Mouse (Mus musculus): ENCODE results near the gene Stk26. TPM values are rescaled to one million over a fixed set of nuclear protein-coding genes. Genes with fewer than 3 reads are reported as not detected.
A peak's percentile ranks its signal among the peaks of the same experiment; 100 is the strongest.

Stk26 gene
- polyA plus RNA-seq, 1 experiment: 1.7 TPM

DNA sequence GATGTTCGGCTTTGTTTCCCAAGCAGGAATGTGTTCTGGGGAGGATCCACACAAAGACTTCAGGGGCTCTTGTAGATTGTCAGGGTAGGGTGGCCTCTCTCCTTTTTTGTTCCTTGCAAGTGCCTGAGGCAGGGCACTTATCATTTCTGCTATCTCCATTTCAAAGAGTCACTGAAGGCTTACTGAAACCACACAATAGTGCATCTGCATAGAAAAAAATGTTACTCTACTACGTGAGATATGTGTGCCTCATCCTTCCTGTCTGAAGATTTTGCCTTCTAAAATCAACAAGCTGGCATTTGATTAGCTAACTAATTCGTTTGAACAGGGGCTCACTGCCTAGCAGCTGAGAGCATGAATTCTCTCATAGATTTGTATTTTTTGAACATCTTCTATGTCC is 89.5 kb downstream of the Stk26 start:
- no peak for TF ChIP-seq POLR2A (IDR thresholded peaks at IDR 0.05; ENCODE audit: borderline replicate concordance, extremely low read depth, insufficient read depth, insufficient read length, poor library complexity, severe bottlenecking)
- DNase-seq (ENCODE audit: low read depth): no peak

DNA sequence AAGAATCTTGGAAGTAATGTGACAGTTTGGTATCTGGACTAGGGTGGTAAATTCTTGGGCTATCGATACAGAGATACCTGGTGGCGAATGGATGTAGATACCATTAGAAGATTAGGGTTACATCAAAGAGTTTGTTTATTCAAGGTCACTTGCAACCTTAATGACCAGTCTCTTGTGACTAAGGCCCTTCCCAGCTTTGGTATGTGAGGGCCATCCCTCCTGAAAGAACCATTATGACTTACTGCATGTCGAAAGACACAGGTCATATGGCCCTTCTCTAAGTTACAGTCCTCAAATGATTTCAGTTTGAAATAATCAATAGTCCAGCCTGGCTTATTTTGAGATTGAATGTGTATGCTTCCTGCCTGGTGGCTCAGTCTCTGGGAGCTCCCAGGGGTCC is 96.3 kb downstream of the Stk26 start:
- TF ChIP-seq POLR2A (IDR thresholded peaks at IDR 0.05; ENCODE audit: borderline replicate concordance, extremely low read depth, insufficient read depth, insufficient read length, poor library complexity, severe bottlenecking) (no peak), CTCF (IDR thresholded peaks at IDR 0.05; ENCODE audit: borderline replicate concordance, extremely low read depth, insufficient read depth, insufficient read length) (no peak)
- no peak for DNase-seq (ENCODE audit: low read depth)

DNA sequence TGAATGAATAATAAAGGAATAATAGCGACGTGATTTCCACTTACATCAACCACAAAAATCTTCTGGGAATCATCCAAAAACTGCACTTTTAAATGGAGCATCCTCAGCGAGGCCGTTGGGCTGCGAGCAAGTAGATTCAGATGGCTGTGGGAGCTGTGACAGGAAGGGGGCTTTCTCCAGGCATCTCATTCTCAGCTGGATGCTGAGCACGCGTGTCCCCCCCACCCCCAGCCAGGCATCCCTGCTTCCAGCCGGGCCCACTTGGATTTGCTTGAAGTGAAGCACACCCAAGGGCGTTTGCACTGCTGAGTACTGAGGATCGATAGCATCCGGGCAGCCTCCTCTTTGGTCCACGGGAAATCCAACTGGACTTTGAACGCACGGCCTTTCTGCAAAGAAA is 101.8 kb downstream of the Stk26 start, which contains the start of gene Frmd7:
Gene Frmd7, minus strand, starts transcription at position 101 of the 400 bp plus-strand sequence.
- DNase-seq (ENCODE audit: low read depth): peak; percentile 1
- TF ChIP-seq CTCF (IDR thresholded peaks at IDR 0.05; ENCODE audit: borderline replicate concordance, extremely low read depth, insufficient read depth, insufficient read length) (no peak), POLR2A (IDR thresholded peaks at IDR 0.05; ENCODE audit: borderline replicate concordance, extremely low read depth, insufficient read depth, insufficient read length, poor library complexity, severe bottlenecking) (no peak)

Other genes starting within 250 kb of the Stk26 start
- 0.23 and 0.34 TPM in 2 replicates for gene Frmd7, start 101.7 kb downstream of the Stk26 start, polyA plus RNA-seq (2012; rRNA removed)
- gene Rap2c, start 177.0 kb downstream of the Stk26 start, polyA plus RNA-seq (2012; rRNA removed): 25.6 and 30.2 TPM in 2 replicates